Comparison of ENCODE assay signal across 10 mouse cellular contexts in the genomic region with DNA sequence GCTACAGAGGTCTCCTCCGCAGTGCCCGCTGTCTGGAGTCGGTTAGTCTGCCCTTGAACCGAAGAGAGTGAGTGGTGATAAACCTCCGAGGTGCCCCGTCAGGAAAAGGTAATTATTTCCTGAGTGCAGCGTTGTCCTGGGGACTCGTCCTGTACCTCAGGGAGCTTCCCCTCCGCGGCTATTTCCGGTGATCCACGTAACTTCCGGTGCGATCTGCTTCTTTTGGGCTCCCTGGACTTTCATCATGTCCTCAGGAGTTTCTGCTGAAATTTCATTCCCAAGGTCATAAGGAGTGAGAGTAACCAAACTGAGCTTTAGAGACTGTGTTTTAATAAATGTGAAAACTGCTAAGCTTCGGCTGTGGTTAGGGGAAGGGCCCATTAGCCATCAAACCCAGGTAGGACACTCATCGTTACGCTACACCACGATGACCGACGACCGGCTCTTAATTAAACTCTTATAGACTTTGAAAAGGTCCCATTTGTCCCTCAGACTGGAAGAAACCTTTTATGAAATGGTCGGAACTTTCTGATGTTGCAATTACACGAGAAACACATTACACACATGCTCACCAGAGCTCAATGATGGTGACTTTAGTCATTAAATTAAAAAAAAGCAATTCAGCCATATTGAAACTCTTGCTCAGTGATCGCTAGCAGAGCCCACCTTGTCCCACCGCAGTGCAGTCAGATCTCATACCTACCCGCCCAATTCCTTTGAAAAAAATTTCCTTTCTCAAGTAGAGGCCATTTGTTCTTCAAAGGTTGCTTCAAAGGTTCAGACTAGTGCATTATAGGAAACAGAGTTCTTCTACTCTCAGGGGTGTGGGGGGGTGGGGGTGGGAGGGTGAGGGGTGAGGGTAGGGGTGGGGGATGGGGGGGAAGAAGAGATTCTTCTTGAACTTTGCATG.
DNase-seq lines count a peak whose midpoint lies in the region; ATAC-seq and TF ChIP-seq lines count a peak whose summit lies in the region.
"Had no signal": no experiment of that assay in that cellular context is flagged by ENCODE, and none has a peak within 500 bp of the region (broad histone marks: within the 10 kb centered on the region; RNA-seq: fewer than 3 reads in every experiment).

No protein-coding gene starts in this region.

- H3K27ac ChIP-seq in forebrain, postnatal 0 days (ENCODE audit: low read depth, low read length) = no peak overlapping the region
- H3K27ac ChIP-seq: embryonic facial prominence, embryonic 15.5 days had no signal

- no peaks in the 10 kb centered on the region for H3K27me3 ChIP-seq in forebrain, postnatal 0 days (ENCODE audit: insufficient read depth, low read length)
- H3K27me3 ChIP-seq: embryonic facial prominence, embryonic 15.5 days had no signal

- WGBS in forebrain, postnatal 0 days = 76% methylated on average over 26 of the region's 26 CpGs

- peak; percentile 67 to 70 for DNase-seq in B cell, adult 2 months
- peak; percentile 17 for DNase-seq in liver
- no peak for DNase-seq in forebrain, postnatal 0 days
- DNase-seq in cerebellum, adult 18-20 months = no peak
- DNase-seq in left cerebral cortex, adult 18-20 months (ENCODE audit: low spot score in 2 of 2) = no peak
- DNase-seq in layer of hippocampus, postnatal 25 days (ENCODE audit: extremely low spot score in 1 of 2, low spot score in 1 of 2) = no peak

- peak; percentile 42 for ATAC-seq in CD4-positive, CD25-positive, alpha-beta regulatory T cell, adult 4 months
- ATAC-seq in neutrophil, adult 5-6 weeks (ENCODE audit: extremely low read depth, insufficient number of reproducible peaks, low FRiP score, poor library complexity, severe bottlenecking) = peak; percentile 20; the same call in 1 of the 2 replicates
- no peak for ATAC-seq in forebrain, postnatal 0 days
- ATAC-seq: hindbrain, embryonic 16.5 days had no signal

- H3K4me3 ChIP-seq in forebrain, postnatal 0 days (ENCODE audit: low read depth, low read length) = no peak overlapping the region
- H3K4me3 ChIP-seq: embryonic facial prominence, embryonic 15.5 days had no signal

- no peaks in the 10 kb centered on the region for H3K9me3 ChIP-seq in forebrain, postnatal 0 days (ENCODE audit: low read length)
- H3K9me3 ChIP-seq: embryonic facial prominence, embryonic 15.5 days had no signal

- no peaks in the 10 kb centered on the region for H3K36me3 ChIP-seq in forebrain, postnatal 0 days (ENCODE audit: insufficient read depth)
- H3K36me3 ChIP-seq: embryonic facial prominence, embryonic 15.5 days had no signal

- H3K9ac ChIP-seq in forebrain, postnatal 0 days = no peak overlapping the region
- H3K9ac ChIP-seq: embryonic facial prominence, embryonic 15.5 days had no signal

- H3K4me1 ChIP-seq in forebrain, postnatal 0 days (ENCODE audit: insufficient read depth) = no peaks in the 10 kb centered on the region

- no peak for TF ChIP-seq CTCF in forebrain, postnatal 0 days (IDR thresholded peaks at IDR 0.05; ENCODE audit: low read depth)

- H3K4me2 ChIP-seq in forebrain, postnatal 0 days (ENCODE audit: low read depth) = no peak overlapping the region
- H3K4me2 ChIP-seq: embryonic facial prominence, embryonic 15.5 days had no signal

Comparison
In these comparisons a context has a peak if more than half of its experiments do, and no peak if none do; other contexts are left out.
1. DNase-seq: peak in B cell, adult 2 months (2 of 2) and liver (single experiment); none in forebrain, postnatal 0 days (single experiment), cerebellum, adult 18-20 months (0 of 2), left cerebral cortex, adult 18-20 months (0 of 2) and layer of hippocampus, postnatal 25 days (0 of 2).